Mouse (Mus musculus) MEL (cell line): ENCODE measurements at regions not wholly inside any gene's neighbourhood (a gene's known extent, or its start where the extent isn't known, plus 50 kb on each side); places are given as distances from the start of the nearest gene placed in this dataset.

Experiments
- DNase-seq: peaks from one replicate; pipeline ENCODE4 v3.0.0; 2011; ENCODE audit warnings: low read depth, low spot score
- H3K27ac ChIP-seq: 2 replicates; pipeline ENCODE4 v1.5.1; 2012; ENCODE audit warnings: low read depth, mild to moderate bottlenecking, control low read depth, low read length, moderate library complexity; ENCODE audit not compliant: control insufficient read depth
- H3K27me3 ChIP-seq, 2 experiments: fragments of 150-350 bp in 1 of 2; sonication (generic) in 1 of 2; 2 replicates each; pipeline ENCODE4 v1.6.1; 2012; ENCODE audit warnings: low read length in 2 of 2, mild to moderate bottlenecking in 2 of 2, improper control_type of control experiment in 1 of 2, moderate library complexity in 1 of 2; ENCODE audit not compliant: insufficient read depth in 2 of 2, control insufficient read depth in 1 of 2
- H3K36me3 ChIP-seq, 2 experiments: 2 replicates each; pipeline ENCODE4 v1.6.1; 2012 to 2014; ENCODE audit warnings: low read length in 2 of 2, improper control_type of control experiment in 1 of 2, inconsistent platforms in 1 of 2, mild to moderate bottlenecking in 1 of 2; ENCODE audit not compliant: insufficient read depth in 2 of 2, control insufficient read depth in 1 of 2
- H3K4me1 ChIP-seq, 2 experiments: fragments of 150-350 bp in 1 of 2; sonication (generic) in 1 of 2; 2 replicates each; pipeline ENCODE4 v1.6.1; 2012; ENCODE audit warnings: low read length in 2 of 2, improper control_type of control experiment in 1 of 2, mild to moderate bottlenecking in 1 of 2; ENCODE audit not compliant: insufficient read depth in 2 of 2, control insufficient read depth in 1 of 2
- H3K4me3 ChIP-seq, 2 experiments: fragments of 150-350 bp in 1 of 2; sonication (generic) in 1 of 2; 2 replicates each; pipeline ENCODE4 v1.5.1; 2012; ENCODE audit warnings: low read depth in 2 of 2, low read length in 2 of 2, mild to moderate bottlenecking in 2 of 2, moderate library complexity in 2 of 2, control low read depth in 1 of 2, improper control_type of control experiment in 1 of 2; ENCODE audit not compliant: control insufficient read depth in 1 of 2, insufficient read depth in 1 of 2
- H3K79me2 ChIP-seq: 2 replicates; pipeline ENCODE4 v1.6.1; 2012; ENCODE audit warnings: mild to moderate bottlenecking, low read length, moderate library complexity; ENCODE audit not compliant: control insufficient read depth, poor library complexity, insufficient read depth
- H3K9ac ChIP-seq: 2 replicates; pipeline ENCODE4 v1.6.1; 2012; ENCODE audit warnings: low read depth, mild to moderate bottlenecking, control low read depth, low read length, moderate library complexity; ENCODE audit not compliant: control insufficient read depth, poor library complexity, severe bottlenecking
- H3K9me3 ChIP-seq: fragments of 150-350 bp; sonication (generic); replicated peaks from 2 replicates; pipeline ENCODE4 v1.6.1; 2012; ENCODE audit warnings: mild to moderate bottlenecking, low read length, improper control_type of control experiment, moderate library complexity; ENCODE audit not compliant: insufficient read depth
- BHLHE40 ChIP-seq: IDR thresholded peaks from 2 replicates; pipeline ENCODE4 v1.6.1; 2012; ENCODE audit warnings: low read depth, mild to moderate bottlenecking, inconsistent platforms, low read length, improper control_type of control experiment, borderline replicate concordance
- CHD1 ChIP-seq: IDR thresholded peaks from 2 replicates; pipeline ENCODE4 v1.6.1; 2012; ENCODE audit warnings: low read depth, mild to moderate bottlenecking, inconsistent platforms, low read length, improper control_type of control experiment
- CHD2 ChIP-seq: IDR thresholded peaks from 2 replicates; pipeline ENCODE4 v1.6.1; 2011; ENCODE audit warnings: low read length, improper control_type of control experiment
- CTCF ChIP-seq, 3 experiments: IDR thresholded peaks in 2 of 3; conservative IDR thresholded peaks in 1 of 3; 2 replicates each; pipeline ENCODE4 v1.5.1; 2011 to 2012; ENCODE audit warnings: low read length in 3 of 3, low read depth in 2 of 3, mild to moderate bottlenecking in 2 of 3, improper control_type of control experiment in 1 of 3, inconsistent platforms in 1 of 3, mixed read lengths in 1 of 3, moderate library complexity in 1 of 3; ENCODE audit not compliant: control insufficient read depth in 1 of 3, insufficient read depth in 1 of 3, poor library complexity in 1 of 3, severe bottlenecking in 1 of 3
- EP300 ChIP-seq, 2 experiments: IDR thresholded peaks; 2 replicates each; pipeline ENCODE4 v1.6.1; 2011; ENCODE audit warnings: improper control_type of control experiment in 2 of 2, low read length in 2 of 2, low read depth in 1 of 2, mild to moderate bottlenecking in 1 of 2
- ETS1 ChIP-seq: IDR thresholded peaks from 2 replicates; pipeline ENCODE4 v1.6.1; 2012; ENCODE audit warnings: low read depth, mild to moderate bottlenecking, inconsistent platforms, low read length, improper control_type of control experiment, moderate library complexity
- GATA1 ChIP-seq: IDR thresholded peaks from 2 replicates; pipeline ENCODE4 v1.6.1; 2011; ENCODE audit warnings: low read depth, low read length, improper control_type of control experiment
- HCFC1 ChIP-seq: IDR thresholded peaks from 2 replicates; pipeline ENCODE4 v1.6.1; 2012; ENCODE audit warnings: low read depth, mild to moderate bottlenecking, inconsistent platforms, low read length, improper control_type of control experiment, moderate library complexity
- JUND ChIP-seq: IDR thresholded peaks from 2 replicates; pipeline ENCODE4 v1.6.1; 2011; ENCODE audit warnings: low read depth, mild to moderate bottlenecking, improper control_type of control experiment, low read length
- KAT2A ChIP-seq: conservative IDR thresholded peaks from 2 replicates; pipeline ENCODE4 v1.6.1; 2012; ENCODE audit warnings: low read depth, low read length, improper control_type of control experiment, inconsistent platforms
- MAZ ChIP-seq: IDR thresholded peaks from 2 replicates; pipeline ENCODE4 v1.6.1; 2012; ENCODE audit warnings: low read depth, mild to moderate bottlenecking, inconsistent platforms, low read length, improper control_type of control experiment
- NRF1 ChIP-seq: IDR thresholded peaks from 2 replicates; pipeline ENCODE4 v1.6.1; 2014; ENCODE audit warnings: low read depth, mild to moderate bottlenecking, inconsistent platforms, low read length, improper control_type of control experiment, moderate library complexity; ENCODE audit not compliant: poor library complexity, insufficient read depth, severe bottlenecking
- POLR2A ChIP-seq, 2 experiments: IDR thresholded peaks; 2 replicates each; pipeline ENCODE4 v1.6.1; 2011 to 2012; ENCODE audit warnings: low read length in 2 of 2, mild to moderate bottlenecking in 2 of 2, control low read depth in 1 of 2, improper control_type of control experiment in 1 of 2, low read depth in 1 of 2, moderate library complexity in 1 of 2; ENCODE audit not compliant: control insufficient read depth in 1 of 2, insufficient read depth in 1 of 2, poor library complexity in 1 of 2
- POLR2AphosphoS2 ChIP-seq: IDR thresholded peaks from 2 replicates; pipeline ENCODE4 v1.6.1; 2011; ENCODE audit warnings: low read length, improper control_type of control experiment
- POLR2AphosphoS5 ChIP-seq: IDR thresholded peaks from 2 replicates; pipeline ENCODE4 v1.6.1; 2012; ENCODE audit warnings: low read depth, borderline replicate concordance, mild to moderate bottlenecking, inconsistent platforms, low read length, moderate library complexity, mixed read lengths
- RAD21 ChIP-seq: IDR thresholded peaks from 2 replicates; pipeline ENCODE4 v1.6.1; 2011; ENCODE audit warnings: mild to moderate bottlenecking, low read depth, low read length, improper control_type of control experiment
- RCOR1 ChIP-seq: IDR thresholded peaks from 2 replicates; pipeline ENCODE4 v1.6.1; 2012; ENCODE audit warnings: low read depth, mild to moderate bottlenecking, inconsistent platforms, low read length, improper control_type of control experiment
- SIN3A ChIP-seq: IDR thresholded peaks from 2 replicates; pipeline ENCODE4 v1.6.1; 2012; ENCODE audit warnings: low read length, improper control_type of control experiment, inconsistent platforms
- SMC3 ChIP-seq: IDR thresholded peaks from 2 replicates; pipeline ENCODE4 v1.6.1; 2011; ENCODE audit warnings: low read depth, low read length, improper control_type of control experiment
- TAL1 ChIP-seq: IDR thresholded peaks from 2 replicates; pipeline ENCODE4 v1.6.1; 2012; ENCODE audit warnings: mild to moderate bottlenecking, inconsistent platforms, low read length, moderate library complexity, mixed read lengths
- TBP ChIP-seq: IDR thresholded peaks from 2 replicates; pipeline ENCODE4 v1.8.0; 2011; ENCODE audit warnings: low read depth, low read length, improper control_type of control experiment
- TCF12 ChIP-seq: IDR thresholded peaks from 2 replicates; pipeline ENCODE4 v1.6.1; 2014; ENCODE audit warnings: low read depth, mild to moderate bottlenecking, inconsistent platforms, low read length, improper control_type of control experiment, moderate library complexity
- UBTF ChIP-seq: IDR thresholded peaks from 2 replicates; pipeline ENCODE4 v1.6.1; 2012; ENCODE audit warnings: low read depth, mild to moderate bottlenecking, inconsistent platforms, low read length, improper control_type of control experiment, moderate library complexity, borderline replicate concordance; ENCODE audit not compliant: insufficient read depth
- ZKSCAN1 ChIP-seq: IDR thresholded peaks from 2 replicates; pipeline ENCODE4 v1.6.1; 2012; ENCODE audit warnings: low read depth, mild to moderate bottlenecking, inconsistent platforms, low read length, improper control_type of control experiment, moderate library complexity
- ZMIZ1 ChIP-seq: IDR thresholded peaks from 2 replicates; pipeline ENCODE4 v1.6.1; 2012; ENCODE audit warnings: low read depth, mild to moderate bottlenecking, inconsistent platforms, low read length, improper control_type of control experiment, moderate library complexity
- ZNF384 ChIP-seq: IDR thresholded peaks from 2 replicates; pipeline ENCODE4 v1.6.1; 2012; ENCODE audit warnings: low read depth, mild to moderate bottlenecking, inconsistent platforms, low read length, improper control_type of control experiment

- Histone ChIP-seq H3K4me1 (no peaks in the 10 kb centered on the region), H3K36me3 (no peaks in the 10 kb centered on the region), H3K9ac (no peak overlapping the region), H3K27me3 (no peaks in the 10 kb centered on the region), H3K4me3 (no peak overlapping the region), H3K9me3 (no peaks in the 10 kb centered on the region), H3K27ac (no peak overlapping the region), H3K79me2 (no peaks in the 10 kb centered on the region)
- no peak for DNase-seq
- TF ChIP-seq ZKSCAN1 (no peak), ZNF384 (no peak), GATA1 (no peak), ETS1 (no peak), TBP (no peak), RCOR1 (no peak), CHD2 (no peak), JUND (no peak), EP300 (IDR thresholded peaks at IDR 0.05; ENCODE audit: low read depth in 1 of 2, low read length in 2 of 2) (no peak), UBTF (no peak), POLR2A (IDR thresholded peaks at IDR 0.05; ENCODE audit: control insufficient read depth in 1 of 2, insufficient read depth in 1 of 2, low read depth in 1 of 2, low read length in 2 of 2, poor library complexity in 1 of 2) (no peak), BHLHE40 (no peak)
Measured at GRCm38 (mm10) chr8:80168688-80169087, 110.9 kb upstream of the Hhip start.

GRCm38 (mm10) chr8:80149458-80150083, 91.8 kb upstream of the Hhip start:
- no peak overlapping the region for H3K9ac ChIP-seq
- no peak overlapping the region for H3K27ac ChIP-seq
- TF ChIP-seq POLR2AphosphoS2 (no peak), POLR2AphosphoS5 (no peak), SMC3 (no peak), RAD21 (no peak), MAZ (no peak), UBTF (no peak), EP300 (IDR thresholded peaks at IDR 0.05; ENCODE audit: low read depth in 1 of 2, low read length in 2 of 2) (no peak), CHD1 (no peak), KAT2A (no peak), ZNF384 (no peak), TCF12 (no peak), TAL1 (no peak), ZMIZ1 (no peak), POLR2A (IDR thresholded peaks at IDR 0.05; ENCODE audit: control insufficient read depth in 1 of 2, insufficient read depth in 1 of 2, low read depth in 1 of 2, low read length in 2 of 2, poor library complexity in 1 of 2) (no peak), ZKSCAN1 (no peak), CTCF (IDR thresholded peaks at IDR 0.05 in 2 of 3, conservative IDR thresholded peaks at IDR 0.05 in 1 of 3; ENCODE audit: control insufficient read depth in 1 of 3, insufficient read depth in 1 of 3, low read depth in 2 of 3, low read length in 3 of 3, poor library complexity in 1 of 3, severe bottlenecking in 1 of 3) (no peak), NRF1 (no peak), HCFC1 (no peak), SIN3A (no peak)
- no peak for DNase-seq
- no peaks in the 10 kb centered on the region for H3K79me2 ChIP-seq
- H3K9me3 ChIP-seq, result no peaks in the 10 kb centered on the region
- no peaks in the 10 kb centered on the region for H3K27me3 ChIP-seq
- no peaks in the 10 kb centered on the region for H3K4me1 ChIP-seq
- no peak overlapping the region for H3K4me3 ChIP-seq
- no peaks in the 10 kb centered on the region for H3K36me3 ChIP-seq
